Mouse (Mus musculus): ENCODE results near the gene Bola2. TPM values are rescaled to one million over a fixed set of nuclear protein-coding genes. Genes with fewer than 3 reads are reported as not detected.

The Bola2 gene
- polyA plus RNA-seq, 1 experiment from 2014 or later = 187 TPM

DNA sequence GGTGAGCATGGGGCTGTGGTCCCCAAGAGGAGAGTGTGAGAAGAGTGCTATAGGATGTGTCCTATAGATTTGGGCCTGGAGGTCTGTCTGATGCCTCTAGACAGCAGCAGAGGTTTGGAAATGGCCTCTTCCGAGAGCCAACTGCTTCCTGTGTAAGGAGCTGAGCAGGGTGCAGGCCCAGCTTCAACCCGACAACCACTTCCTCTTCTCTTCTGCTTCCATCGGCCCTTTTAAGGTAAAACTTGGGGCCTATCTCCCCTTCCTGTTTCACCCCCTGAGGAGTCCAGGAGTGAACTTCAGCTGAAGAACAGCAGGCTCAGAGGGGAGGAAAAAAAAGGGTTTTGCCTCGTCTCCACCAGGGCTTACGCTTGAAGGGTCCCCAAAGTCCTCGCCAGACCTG is 7.2 kb downstream of the Bola2 start:
- no peak overlapping the region for H3K27ac ChIP-seq
- 0 out of 2 replicates have a peak overlapping the region, but pooled peaks have one; percentile 27 for H3K9ac ChIP-seq
- peaks cover 46% of the 10 kb centered on the region for H3K4me1 ChIP-seq
- H3K9me3 ChIP-seq (replicated peaks) = no peaks in the 10 kb centered on the region
- peaks cover 23% of the 10 kb centered on the region for H3K36me3 ChIP-seq (ENCODE audit: poor library complexity, severe bottlenecking)
- H3K4me2 ChIP-seq = peak overlapping the region; percentile 93
- no peak overlapping the region for H3K4me3 ChIP-seq
- H3K27me3 ChIP-seq = 0 out of 2 replicates have a peak, but pooled peaks cover 6% of the 10 kb centered on the region
- WGBS = 77% methylated on average over 6 of the region's 6 CpGs
- ATAC-seq = no peak

DNA sequence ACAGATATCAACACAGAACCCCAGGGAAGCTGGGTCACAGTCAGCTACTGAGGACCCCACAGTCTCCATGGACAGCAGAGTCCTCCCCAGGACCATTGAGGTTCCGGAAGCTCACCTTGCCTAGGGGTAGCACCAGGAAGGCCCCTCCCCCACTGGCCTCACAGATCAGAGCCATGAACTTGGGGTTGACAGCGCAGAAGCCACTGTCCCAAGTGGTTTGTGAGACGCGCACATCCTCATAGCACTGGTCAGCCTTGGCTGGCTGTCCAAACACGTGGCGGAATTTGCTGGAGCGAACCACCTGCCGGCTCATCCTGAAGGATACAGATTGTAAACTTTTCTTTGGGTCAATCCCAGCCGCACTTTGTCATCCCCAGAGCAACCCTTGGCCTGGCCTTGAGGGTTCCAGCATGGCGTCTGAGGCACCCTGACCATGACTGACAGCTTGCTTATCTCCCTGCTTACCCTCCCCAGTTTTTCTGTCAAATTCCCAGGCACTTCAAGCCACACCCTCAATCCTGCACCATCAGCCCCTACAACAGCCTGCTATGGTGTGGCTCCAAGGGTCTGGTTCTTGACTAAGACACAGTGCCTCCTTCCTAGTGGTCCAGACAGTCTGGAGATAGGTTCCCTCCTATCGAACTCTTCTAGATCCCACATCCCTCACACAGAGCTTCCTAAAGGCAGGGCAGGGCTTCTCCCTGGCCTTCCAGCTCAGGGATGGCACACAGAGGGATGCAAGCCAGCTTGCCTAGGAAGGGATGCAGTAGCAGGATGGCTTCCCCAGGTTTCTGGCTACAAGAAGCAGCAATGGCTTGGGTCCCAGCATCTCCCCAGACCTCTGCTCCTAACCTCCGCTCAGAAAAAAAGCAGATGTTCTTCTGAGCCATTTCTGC is 7.9 kb downstream of the Bola2 start:
- 84% methylated on average over 12 of the region's 12 CpGs for WGBS
- peak overlapping the region; percentile 88 for H3K9ac ChIP-seq

DNA sequence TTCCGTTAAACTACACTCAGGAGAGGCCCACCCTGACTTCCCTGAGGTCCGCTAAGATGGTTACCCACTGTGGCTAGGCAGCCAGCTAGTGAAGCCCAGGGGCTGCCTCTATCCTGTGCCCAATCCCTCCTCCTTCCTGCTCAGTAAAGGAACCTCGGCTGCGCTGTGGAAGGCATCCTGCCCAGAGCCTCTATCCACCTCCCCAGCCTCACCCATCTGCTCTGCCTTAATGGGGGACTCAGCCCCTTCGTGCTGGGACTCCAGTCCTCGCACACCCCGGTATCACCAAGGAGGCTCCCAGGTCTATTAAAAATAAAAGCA is 8.5 kb downstream of the Bola2 start:
- Histone ChIP-seq H3K9ac (peak overlapping the region; percentile 88), H3K27me3 (0 out of 2 replicates have a peak, but pooled peaks cover 6% of the 10 kb centered on the region), H3K36me3 (ENCODE audit: poor library complexity, severe bottlenecking) (peaks cover 21% of the 10 kb centered on the region), H3K9me3 (replicated peaks) (no peaks in the 10 kb centered on the region; the same call in 1 of the 2 replicates), H3K27ac (no peak overlapping the region), H3K4me3 (peak overlapping the region; percentile 67), H3K4me1 (peaks cover 44% of the 10 kb centered on the region), H3K4me2 (peak overlapping the region; percentile 93)
- 19% methylated on average over 7 of the region's 7 CpGs for WGBS
- peak; percentile 30; the same call in 1 of the 2 replicates for ATAC-seq

More for the DNA sequence above, 7.9 kb downstream of the Bola2 start:
- peak overlapping the region; percentile 51; the same call in 1 of the 2 replicates for H3K27ac ChIP-seq
- H3K4me1 ChIP-seq = peaks cover 44% of the 10 kb centered on the region
- H3K36me3 ChIP-seq (ENCODE audit: poor library complexity, severe bottlenecking) = peaks cover 22% of the 10 kb centered on the region
- H3K4me3 ChIP-seq = peak overlapping the region; percentile 67
- no peak for ATAC-seq
- no peaks in the 10 kb centered on the region for H3K9me3 ChIP-seq (replicated peaks)
- H3K27me3 ChIP-seq = 0 out of 2 replicates have a peak, but pooled peaks cover 6% of the 10 kb centered on the region
- H3K4me2 ChIP-seq = peak overlapping the region; percentile 93

DNA sequence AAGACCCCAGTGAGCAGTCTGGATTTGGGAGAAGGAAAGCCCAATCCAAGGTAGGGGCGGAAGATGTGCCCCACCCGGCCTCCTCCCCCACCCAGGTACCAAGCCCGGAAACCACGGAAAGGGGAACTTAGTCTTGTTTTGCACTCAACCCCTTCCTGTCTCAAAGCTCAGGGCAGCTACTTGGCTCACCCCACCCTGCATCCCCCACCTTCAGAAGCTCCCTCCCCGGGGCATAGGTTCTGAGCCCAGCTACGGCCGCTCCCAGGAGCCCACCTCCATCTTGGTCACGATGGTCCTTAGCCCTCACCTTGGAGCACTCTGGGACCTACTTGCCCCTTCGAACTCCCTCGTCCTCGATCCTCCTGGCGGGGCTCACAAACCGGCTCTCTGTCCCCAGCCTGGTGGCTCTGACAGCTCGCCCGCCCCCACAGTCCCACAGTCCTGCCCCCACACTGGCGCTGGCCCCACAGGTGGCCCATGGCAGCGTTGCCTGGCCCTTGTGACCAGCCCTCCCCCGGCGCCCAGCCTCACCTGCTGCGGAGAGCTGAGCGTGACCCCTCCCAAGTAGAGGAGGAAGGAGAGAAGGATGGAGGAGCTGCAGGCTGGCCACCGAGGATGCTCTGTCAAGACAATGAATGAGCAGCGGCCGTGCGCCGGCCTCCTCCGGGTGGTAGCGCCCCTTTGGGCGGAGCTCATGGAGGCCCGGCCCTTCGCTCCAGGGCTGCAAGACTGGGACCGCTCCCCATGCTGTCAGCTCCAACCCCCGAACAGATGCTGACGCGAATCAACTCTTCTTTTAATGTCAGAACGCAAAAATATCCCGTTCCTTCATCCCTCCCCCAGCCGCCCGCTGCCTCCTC is 9.2 kb downstream of the Bola2 start:
- peak; percentile 89 for ATAC-seq
- 0 out of 2 replicates have a peak, but pooled peaks cover 6% of the 10 kb centered on the region for H3K27me3 ChIP-seq
- H3K4me2 ChIP-seq = peak overlapping the region; percentile 93
- peak overlapping the region; percentile 88 for H3K9ac ChIP-seq
- WGBS = 1% methylated on average over 38 of the region's 39 CpGs
- H3K4me3 ChIP-seq = peak overlapping the region; percentile 67
- peaks cover 44% of the 10 kb centered on the region for H3K4me1 ChIP-seq
- no peaks in the 10 kb centered on the region; the same call in 1 of the 2 replicates for H3K9me3 ChIP-seq (replicated peaks)
- peaks cover 15% of the 10 kb centered on the region for H3K36me3 ChIP-seq (ENCODE audit: poor library complexity, severe bottlenecking)
- peak overlapping the region; percentile 59 for H3K27ac ChIP-seq

DNA sequence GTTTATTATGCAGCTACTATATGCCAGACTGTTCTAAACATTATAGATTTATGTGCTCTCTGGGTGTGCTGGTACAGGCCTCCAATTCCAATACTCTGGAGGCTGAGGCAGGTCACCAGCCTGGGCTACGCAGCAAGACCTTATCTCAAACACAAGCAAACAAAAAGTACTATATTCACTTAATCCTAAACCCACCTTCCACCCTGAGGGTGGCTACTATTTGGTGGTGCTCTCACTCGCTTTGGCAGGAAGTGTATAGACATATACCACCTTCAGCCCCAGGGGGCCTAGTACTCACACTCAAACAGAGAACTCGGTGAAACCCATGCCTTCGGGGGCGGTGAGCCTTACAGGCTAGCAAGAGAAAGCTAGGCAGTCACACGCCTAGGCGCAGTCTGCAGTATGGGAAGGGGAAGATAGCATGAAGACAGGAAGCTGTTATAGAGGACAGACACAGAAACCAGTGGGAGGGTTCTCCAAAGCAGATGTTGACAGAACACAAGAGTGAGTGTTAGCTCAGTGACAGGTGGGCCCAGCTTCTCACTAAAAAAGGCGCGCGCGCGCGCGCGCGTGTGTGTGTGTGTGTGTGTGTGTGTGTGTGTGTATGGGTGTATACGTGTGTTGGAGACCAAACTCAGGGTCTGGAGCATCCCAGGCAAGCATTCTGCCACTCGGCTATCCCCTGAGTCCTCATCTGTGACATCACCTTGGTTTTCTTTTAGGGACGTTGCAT is 12.4 kb downstream of the Bola2 start, which contains the start of gene Coro1a:
TSS of gene Coro1a (minus strand) at position 346 of the 733 bp plus-strand sequence.
- no peak within 1 kb of the TSS for H3K4me2 ChIP-seq
- ATAC-seq = no peak
- no peak within 1 kb of the TSS for H3K4me3 ChIP-seq
- 0 out of 2 replicates have a peak, but pooled peaks cover 6% of the 10 kb centered on the region for H3K27me3 ChIP-seq
- no peaks in the 10 kb centered on the region for H3K36me3 ChIP-seq (ENCODE audit: poor library complexity, severe bottlenecking)
- 93% methylated on average over 19 of the region's 19 CpGs for WGBS
- H3K9me3 ChIP-seq (replicated peaks) = no peaks in the 10 kb centered on the region; the same call in 1 of the 2 replicates
- H3K27ac ChIP-seq = no peak within 1 kb of the TSS
- H3K9ac ChIP-seq = no peak within 1 kb of the TSS
- peaks cover 24% of the 10 kb centered on the region for H3K4me1 ChIP-seq

DNA sequence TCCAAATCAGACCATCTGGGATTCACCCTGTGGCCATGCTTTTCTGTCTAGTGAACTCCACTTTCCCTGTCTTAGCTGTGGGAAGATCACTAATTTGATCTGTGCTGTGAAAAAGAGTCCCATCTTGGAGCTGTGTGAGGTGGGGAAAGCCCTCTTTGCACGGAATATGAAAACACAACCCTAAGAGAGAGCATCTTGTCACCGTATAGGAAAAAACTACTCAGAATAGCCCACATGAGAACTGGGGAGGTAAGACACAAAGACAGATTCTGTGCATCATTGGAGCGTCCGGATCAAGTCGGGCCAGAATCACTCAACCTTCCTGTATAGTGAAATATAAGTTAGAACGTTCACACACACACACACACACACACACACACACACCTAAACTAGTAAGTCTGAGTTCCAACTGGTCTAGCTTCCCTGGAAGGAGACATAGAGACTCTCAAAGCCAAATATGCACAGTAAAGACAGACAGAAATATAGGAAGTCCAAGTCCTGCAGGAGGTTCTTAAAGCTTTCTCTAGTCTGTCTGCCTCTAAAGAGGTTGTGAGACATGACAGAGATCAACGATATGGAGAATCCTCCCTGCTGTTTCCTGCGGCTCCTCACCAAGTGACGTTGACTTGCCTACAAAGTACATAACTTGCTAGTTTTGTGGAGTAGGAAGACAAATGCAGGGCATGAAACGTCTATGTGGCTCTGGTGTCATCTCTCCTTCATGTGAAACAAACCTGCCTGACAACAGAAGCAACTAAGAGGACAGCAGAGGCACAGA is 13.2 kb downstream of the Bola2 start:
- no peak for ATAC-seq
- Histone ChIP-seq H3K4me3 (no peak overlapping the region), H3K27ac (no peak overlapping the region), H3K4me1 (peaks cover 17% of the 10 kb centered on the region), H3K36me3 (ENCODE audit: poor library complexity, severe bottlenecking) (no peaks in the 10 kb centered on the region), H3K27me3 (0 out of 2 replicates have a peak, but pooled peaks cover 6% of the 10 kb centered on the region), H3K9me3 (replicated peaks) (no peaks in the 10 kb centered on the region; the same call in 1 of the 2 replicates), H3K4me2 (no peak overlapping the region), H3K9ac (no peak overlapping the region)
- 86% methylated on average over 10 of the region's 10 CpGs for WGBS

DNA sequence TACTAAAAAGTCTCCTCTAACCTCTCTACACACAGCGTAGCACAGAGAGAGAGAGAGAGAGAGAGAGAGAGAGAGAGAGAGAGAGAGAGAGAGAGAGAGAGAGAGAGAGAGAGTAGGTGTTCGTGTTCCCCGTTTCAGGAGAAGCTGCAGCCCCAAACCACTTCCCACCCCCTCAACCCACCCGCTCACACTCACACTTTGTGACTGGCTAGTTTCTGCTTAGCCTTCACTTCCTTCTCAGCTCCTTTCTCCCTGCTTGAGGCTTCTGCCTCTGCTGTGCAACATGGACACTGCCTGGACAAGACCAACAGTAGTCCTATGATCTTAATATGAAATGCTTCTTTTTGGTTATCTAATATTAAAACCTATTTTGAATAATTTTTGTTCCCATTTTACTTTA is 15.1 kb downstream of the Bola2 start:
- Histone ChIP-seq H3K4me3 (no peak overlapping the region), H3K27me3 (0 out of 2 replicates have a peak, but pooled peaks cover 6% of the 10 kb centered on the region), H3K9ac (no peak overlapping the region), H3K9me3 (replicated peaks) (no peaks in the 10 kb centered on the region; the same call in 1 of the 2 replicates), H3K36me3 (ENCODE audit: poor library complexity, severe bottlenecking) (no peaks in the 10 kb centered on the region), H3K4me2 (no peak overlapping the region), H3K4me1 (0 out of 2 replicates have a peak, but pooled peaks cover under 1% of the 10 kb centered on the region), H3K27ac (no peak overlapping the region)
- ATAC-seq = no peak
- WGBS = 78% methylated on average over 4 of the region's 4 CpGs

DNA sequence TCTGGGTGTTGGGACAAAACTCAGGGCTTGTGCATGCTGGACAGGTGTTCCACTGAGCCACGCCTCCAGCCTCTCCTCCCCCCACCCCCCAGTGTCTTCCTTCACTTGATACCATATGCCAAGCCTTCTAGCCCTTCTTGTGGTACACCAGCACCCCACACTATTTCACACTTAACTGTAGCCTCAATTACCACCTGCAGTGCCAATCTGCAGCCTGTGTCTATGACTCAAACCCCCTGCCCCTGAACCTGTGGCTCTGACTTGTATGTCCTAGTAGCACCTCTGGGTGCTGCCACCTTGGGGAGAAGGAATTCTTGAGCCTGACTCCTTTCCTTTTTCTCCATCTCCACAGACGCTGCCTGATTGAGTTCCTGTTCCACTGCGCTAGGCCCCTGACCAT is 16.7 kb downstream of the Bola2 start:
- no peaks in the 10 kb centered on the region; the same call in 1 of the 2 replicates for H3K9me3 ChIP-seq (replicated peaks)
- no peak for ATAC-seq

DNA sequence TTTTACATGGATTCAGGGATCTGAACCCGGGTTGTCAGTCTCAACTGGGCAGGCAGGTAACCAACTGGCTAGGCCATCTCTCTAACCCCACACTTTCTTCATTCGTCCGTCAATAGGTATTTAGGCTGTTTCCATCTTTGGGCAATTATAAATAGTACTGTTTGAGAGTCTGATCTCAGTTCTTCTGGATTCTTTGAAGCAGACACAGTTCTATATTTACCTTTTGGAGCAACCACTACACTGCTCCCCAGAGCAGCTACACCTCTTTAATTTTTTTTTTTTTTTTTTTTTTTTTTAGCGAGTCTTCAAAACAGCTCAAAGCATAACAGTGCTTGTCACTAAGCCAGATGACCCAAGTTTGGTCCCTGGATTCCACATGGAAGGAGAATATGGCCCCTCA is 20.5 kb downstream of the Bola2 start:
- H3K4me3 ChIP-seq = no peak overlapping the region
- 91% methylated on average over 4 of the region's 4 CpGs for WGBS
- H3K36me3 ChIP-seq (ENCODE audit: poor library complexity, severe bottlenecking) = no peaks in the 10 kb centered on the region
- H3K9me3 ChIP-seq (replicated peaks) = 0 out of 2 replicates have a peak, but pooled peaks cover 3% of the 10 kb centered on the region
- H3K27ac ChIP-seq = no peak overlapping the region
- H3K4me2 ChIP-seq = no peak overlapping the region
- no peaks in the 10 kb centered on the region for H3K4me1 ChIP-seq
- H3K9ac ChIP-seq = no peak overlapping the region
- ATAC-seq = no peak
- no peaks in the 10 kb centered on the region for H3K27me3 ChIP-seq

More for the DNA sequence above, 16.7 kb downstream of the Bola2 start:
- 83% methylated on average over 3 of the region's 3 CpGs for WGBS
- no peak overlapping the region for H3K4me3 ChIP-seq
- H3K4me2 ChIP-seq = no peak overlapping the region
- H3K4me1 ChIP-seq = no peaks in the 10 kb centered on the region
- H3K36me3 ChIP-seq (ENCODE audit: poor library complexity, severe bottlenecking) = no peaks in the 10 kb centered on the region
- no peaks in the 10 kb centered on the region for H3K27me3 ChIP-seq
- no peak overlapping the region for H3K27ac ChIP-seq
- H3K9ac ChIP-seq = no peak overlapping the region

DNA sequence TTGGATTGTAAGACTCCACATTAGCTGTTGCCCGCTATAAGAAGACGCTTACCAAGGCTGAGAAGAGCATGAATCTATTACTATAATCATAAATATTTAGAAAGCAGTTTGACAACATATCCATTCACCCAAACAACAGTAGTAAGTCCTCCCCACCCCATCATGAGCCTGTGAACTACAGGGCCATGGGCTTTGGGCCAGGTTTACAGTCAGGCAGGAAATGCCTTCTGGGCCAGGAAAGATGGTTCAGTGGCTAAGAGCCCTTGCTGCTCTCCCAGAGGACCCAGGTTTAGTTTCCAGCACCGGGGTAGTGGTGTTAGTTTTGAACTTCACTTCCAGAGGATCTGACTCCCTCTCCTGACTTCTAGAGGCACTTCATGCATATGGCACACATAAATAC is 22.4 kb downstream of the Bola2 start:
- H3K27me3 ChIP-seq = no peaks in the 10 kb centered on the region
- H3K4me2 ChIP-seq = no peak overlapping the region
- WGBS = 93% methylated on average over 3 of the region's 3 CpGs
- no peak overlapping the region for H3K4me3 ChIP-seq
- H3K27ac ChIP-seq = no peak overlapping the region
- ATAC-seq = no peak
- no peak overlapping the region for H3K9ac ChIP-seq
- no peaks in the 10 kb centered on the region for H3K36me3 ChIP-seq (ENCODE audit: poor library complexity, severe bottlenecking)
- H3K9me3 ChIP-seq (replicated peaks) = 0 out of 2 replicates have a peak, but pooled peaks cover 3% of the 10 kb centered on the region
- no peaks in the 10 kb centered on the region for H3K4me1 ChIP-seq
